Mouse (Mus musculus) bone marrow, adult 2 months (tissue): Measurements from ENCODE around the gene Lenep. TPM values are rescaled to one million over a fixed set of nuclear protein-coding genes. Genes with fewer than 3 reads are reported as not detected.
A peak's percentile ranks its signal among the peaks of the same experiment; 100 is the strongest.

ENCODE experiments used
- H3K27ac ChIP-seq: fragments of 200-500 bp; 2 replicates; pipeline ENCODE4 v1.5.1; 2012; ENCODE audit warnings: low read depth, mild to moderate bottlenecking, control low read depth, inconsistent platforms, low read length; ENCODE audit not compliant: control insufficient read depth, poor library complexity, insufficient read depth
- H3K4me1 ChIP-seq: fragments of 200-500 bp; 2 replicates; pipeline ENCODE4 v1.6.1; 2011; ENCODE audit warnings: low read length; ENCODE audit not compliant: control insufficient read depth, insufficient read depth
- H3K4me3 ChIP-seq: fragments of 200-500 bp; replicated peaks from 2 replicates; pipeline ENCODE3; 2011; ENCODE audit warnings: mild to moderate bottlenecking, low read depth, low read length, control low read depth; ENCODE audit not compliant: control insufficient read depth
- CTCF ChIP-seq: fragments of 200-500 bp; IDR thresholded peaks from 2 replicates; pipeline ENCODE4 v1.5.1; 2011; ENCODE audit warnings: low read length, control low read depth; ENCODE audit not compliant: control insufficient read depth, insufficient read depth
- POLR2A ChIP-seq: fragments of 200-500 bp; IDR thresholded peaks from 2 replicates; pipeline ENCODE4 v1.6.1; 2011; ENCODE audit warnings: low read depth, mild to moderate bottlenecking, control low read depth, low read length, borderline replicate concordance; ENCODE audit not compliant: control insufficient read depth
- WGBS: fragments of 180-500 bp; shearing (Covaris S2); methylation state at CpG from one replicate; pipeline ENCODE4 v1.1.7; 2018; 5-methylcytosine and 5-hydroxymethylcytosine counted together
- polyA plus RNA-seq: library from polyadenylated mRNA; stranded (reverse); fragments of >200 nt; gene quantifications from 2 replicates; pipeline ENCODE4 v1.2.4, GENCODE M21; 2011; ENCODE audit warnings: low replicate concordance; ENCODE audit not compliant: missing spikeins, insufficient read depth, insufficient read length

The Lenep gene
- polyA plus RNA-seq, 1 experiment = not detected

DNA sequence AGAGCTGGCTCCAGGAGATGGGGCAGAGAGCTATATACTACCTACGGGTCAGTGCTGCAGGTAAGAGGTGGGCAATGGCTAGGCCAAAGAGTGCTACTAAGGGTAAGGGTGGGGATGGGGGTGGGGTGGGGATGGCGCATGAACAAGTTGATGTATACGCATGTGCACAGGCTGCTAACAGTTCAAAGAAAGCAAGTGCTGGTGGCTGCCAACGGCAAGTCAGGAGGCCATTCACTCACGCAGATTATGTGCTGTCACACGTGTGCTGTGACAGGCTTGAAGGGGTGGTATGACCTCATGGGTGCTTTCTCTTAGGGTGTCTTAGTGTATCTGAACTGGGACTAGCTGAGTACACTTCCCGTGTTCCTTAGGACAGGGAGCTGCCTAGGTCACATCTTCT lies 1.3 kb downstream of the Lenep start:
- TF ChIP-seq POLR2A (no peak), CTCF (no peak)
- no peak overlapping the region for H3K27ac ChIP-seq
- WGBS = 89% methylated on average over 7 of the region's 7 CpGs
- no peak overlapping the region for H3K4me3 ChIP-seq
- no peaks in the 10 kb centered on the region for H3K4me1 ChIP-seq

DNA sequence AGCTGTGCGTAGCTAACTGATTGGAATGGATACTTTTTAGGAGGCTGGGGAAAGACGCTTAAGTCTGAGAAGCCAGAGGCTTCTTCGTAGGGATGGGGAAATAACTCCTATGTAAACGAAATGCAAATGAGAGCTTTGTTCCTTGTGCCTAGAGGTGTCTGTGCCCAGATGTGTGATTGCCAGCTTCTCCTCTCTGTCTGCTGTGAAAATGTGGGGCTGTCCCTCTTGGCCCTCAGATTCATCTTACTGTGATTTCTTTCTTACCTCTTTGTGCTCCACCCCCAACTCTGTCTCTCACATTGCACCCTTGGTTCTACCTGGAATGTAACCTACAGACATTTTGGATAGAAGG lies 6.0 kb downstream of the Lenep start:
- Histone ChIP-seq H3K4me3 (no peak overlapping the region), H3K27ac (no peak overlapping the region), H3K4me1 (no peaks in the 10 kb centered on the region)
- TF ChIP-seq CTCF (no peak), POLR2A (no peak)
- under 1% methylated on average over 4 of the region's 4 CpGs for WGBS

DNA sequence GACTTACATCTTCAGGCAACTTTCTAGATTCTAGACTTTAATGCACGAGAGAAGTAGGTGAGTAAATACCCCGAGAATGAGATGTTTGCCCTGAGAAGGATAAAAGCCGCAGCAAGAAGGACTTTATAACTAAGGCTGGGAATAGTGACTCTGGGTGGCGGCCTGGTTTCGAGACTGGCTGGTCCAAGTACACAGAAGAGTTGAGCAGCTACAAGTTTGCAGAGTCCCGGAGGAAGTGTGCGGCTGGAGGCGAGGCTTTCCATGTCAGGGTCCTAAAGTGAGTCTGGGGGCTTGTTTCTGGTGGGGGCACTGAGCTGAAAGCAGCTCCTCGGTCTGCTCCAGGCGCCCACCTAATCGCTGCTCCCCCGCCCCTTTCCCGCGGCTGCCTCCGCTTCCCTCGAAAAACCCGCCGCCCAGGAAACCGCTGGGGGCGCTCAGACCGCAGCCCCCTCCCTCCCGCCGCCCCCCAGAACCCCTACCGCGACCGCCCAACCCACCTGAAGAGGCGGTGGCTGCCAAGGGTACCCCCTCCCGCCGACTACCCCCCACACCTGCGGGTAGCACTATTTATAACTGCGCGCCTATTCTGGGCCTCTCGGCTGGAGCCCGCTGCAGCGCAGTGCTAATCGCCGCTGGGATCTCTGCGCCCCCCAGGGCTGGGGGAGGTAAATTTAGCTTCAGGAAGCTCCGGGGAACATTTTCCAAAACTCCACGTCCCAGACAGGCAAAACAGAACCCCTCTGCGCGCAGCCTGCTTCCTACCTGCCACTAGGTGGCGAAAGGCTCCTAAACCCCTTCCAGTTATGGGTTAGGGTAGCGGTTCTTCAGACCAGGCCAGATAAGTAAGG lies 6.6 kb downstream of the Lenep start:
- no peaks in the 10 kb centered on the region; the same call in 1 of the 2 replicates for H3K4me1 ChIP-seq
- WGBS = under 1% methylated on average over 43 of the region's 44 CpGs
- TF ChIP-seq CTCF (peak; percentile 87), POLR2A (no peak)
- peak overlapping the region; percentile 54 for H3K4me3 ChIP-seq
- no peak overlapping the region for H3K27ac ChIP-seq

DNA sequence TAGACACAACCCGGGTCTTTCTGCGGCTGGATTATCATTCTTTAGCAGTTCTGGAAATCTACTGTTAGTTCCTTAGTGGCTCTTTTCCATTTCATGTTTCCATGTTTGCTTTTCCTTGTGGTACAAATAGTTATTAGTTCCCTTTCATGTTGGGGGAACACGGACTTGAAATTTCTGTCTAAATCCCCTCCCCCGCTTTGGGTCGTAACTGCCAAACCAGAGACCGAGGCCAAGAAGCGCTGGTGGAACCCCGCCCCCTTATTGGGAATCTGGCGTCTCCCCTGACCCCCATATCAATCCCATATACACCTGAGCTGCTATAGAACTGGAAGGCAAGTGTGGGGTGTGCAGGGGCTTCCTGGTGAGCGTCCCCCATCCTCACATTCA lies 7.2 kb downstream of the Lenep start:
- TF ChIP-seq POLR2A (no peak), CTCF (no peak)
- WGBS = 4% methylated on average over 10 of the region's 10 CpGs
- Histone ChIP-seq H3K27ac (no peak overlapping the region), H3K4me1 (no peaks in the 10 kb centered on the region; the same call in 1 of the 2 replicates), H3K4me3 (peak overlapping the region; percentile 42)

DNA sequence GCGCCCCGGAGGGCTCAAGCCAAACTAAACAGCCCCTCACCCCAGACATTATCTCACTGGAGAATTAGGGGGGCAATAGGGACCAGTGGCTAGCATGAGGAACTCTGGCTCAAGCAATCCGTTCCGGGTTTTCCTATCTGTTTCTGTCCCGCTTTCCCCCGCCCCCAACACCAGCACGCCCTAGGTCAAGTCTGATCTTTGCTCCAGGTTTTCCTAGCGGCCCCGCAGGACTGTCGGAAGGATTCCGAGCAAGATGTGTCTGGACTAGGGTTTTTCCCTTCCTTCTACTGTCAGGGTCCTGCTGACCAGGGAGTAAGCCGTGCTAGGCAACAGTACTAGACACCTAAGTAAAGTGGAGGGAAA lies 7.7 kb downstream of the Lenep start:
- TF ChIP-seq CTCF (no peak), POLR2A (no peak)
- Histone ChIP-seq H3K4me1 (no peaks in the 10 kb centered on the region; the same call in 1 of the 2 replicates), H3K27ac (peak overlapping the region; percentile 87), H3K4me3 (peak overlapping the region; percentile 42)
- 2% methylated on average over 12 of the region's 12 CpGs for WGBS

DNA sequence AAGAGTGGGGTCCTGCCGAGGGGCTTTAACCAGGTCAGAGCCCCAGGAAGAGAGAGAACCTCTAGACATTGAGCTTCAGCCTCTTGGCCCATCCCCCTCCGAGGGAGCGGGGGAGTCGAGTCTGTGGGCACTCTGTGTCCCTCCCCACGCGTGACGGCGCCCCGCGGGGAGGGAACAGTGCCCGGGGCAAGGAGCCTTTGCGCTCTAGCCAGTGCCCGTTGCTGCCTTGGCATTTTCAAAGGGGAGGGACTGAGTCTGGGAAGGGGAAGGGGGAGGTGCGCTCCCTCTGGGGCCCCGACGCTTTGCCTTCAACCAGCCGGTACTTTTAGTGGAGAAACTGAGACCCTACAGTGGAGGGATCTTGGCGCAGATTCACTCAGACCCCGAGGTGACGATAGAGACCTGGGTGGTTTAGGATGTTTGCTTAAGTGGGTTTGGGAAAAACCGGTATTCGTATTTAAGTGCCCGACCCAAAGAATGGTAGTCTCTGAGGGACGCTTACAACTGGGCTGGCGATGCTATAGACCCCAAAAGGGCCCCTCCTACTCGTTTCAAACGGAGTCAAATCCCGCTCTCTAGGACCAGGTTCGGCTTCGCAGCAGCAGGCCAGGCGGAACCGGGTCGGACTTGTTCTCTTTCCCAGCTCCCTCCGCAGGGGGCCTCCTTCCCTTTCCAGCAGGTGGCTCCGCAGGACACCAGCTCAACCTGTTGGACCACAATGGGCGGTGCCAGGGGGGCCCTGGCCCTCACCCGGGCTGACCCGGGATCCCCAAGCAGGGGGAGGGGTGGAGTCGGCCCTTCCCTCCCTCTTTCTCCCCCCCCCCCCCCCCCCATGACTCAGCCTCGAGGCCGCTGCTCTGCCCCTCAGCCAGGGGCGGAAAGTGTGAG lies 8.3 kb downstream of the Lenep start, which contains the start of gene Zbtb7b:
Zbtb7b (minus strand) TSS at position 771 of the 888 bp plus-strand sequence.
- WGBS = under 1% methylated on average over 42 of the region's 42 CpGs
- Histone ChIP-seq H3K4me3 (peak within 1 kb of the TSS; percentile 75), H3K4me1 (no peaks in the 10 kb centered on the region; the same call in 1 of the 2 replicates), H3K27ac (peak within 1 kb of the TSS; percentile 87)
- TF ChIP-seq CTCF (peak; percentile 16; the same call in 1 of the 2 replicates), POLR2A (peak; percentile 58; the same call in 1 of the 2 replicates)

DNA sequence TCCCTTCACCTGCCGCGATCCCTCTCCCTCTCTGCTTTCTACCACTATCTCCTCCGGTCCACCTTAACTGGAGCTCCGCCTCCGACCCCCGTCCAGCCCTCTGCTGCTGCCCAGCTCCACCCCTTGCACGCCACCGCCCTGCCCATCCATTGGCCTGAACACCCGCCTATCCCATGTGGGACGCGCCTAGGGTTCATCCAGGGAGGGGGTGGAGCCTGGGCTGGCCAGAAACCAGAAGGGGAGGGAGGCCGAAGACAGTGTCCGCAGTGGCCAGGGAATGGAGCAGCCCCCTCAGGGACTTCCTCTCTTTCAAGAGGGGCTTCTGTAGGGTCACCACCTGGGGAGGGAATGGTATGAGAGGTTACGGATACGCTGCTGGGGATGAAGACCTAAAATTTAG lies 9.0 kb downstream of the Lenep start:
- TF ChIP-seq CTCF = no peak
- TF ChIP-seq POLR2A = peak; percentile 67
- peak overlapping the region; percentile 87 for H3K27ac ChIP-seq
- WGBS = under 1% methylated on average over 15 of the region's 15 CpGs
- H3K4me3 ChIP-seq = peak overlapping the region; percentile 75
- no peaks in the 10 kb centered on the region; the same call in 1 of the 2 replicates for H3K4me1 ChIP-seq

DNA sequence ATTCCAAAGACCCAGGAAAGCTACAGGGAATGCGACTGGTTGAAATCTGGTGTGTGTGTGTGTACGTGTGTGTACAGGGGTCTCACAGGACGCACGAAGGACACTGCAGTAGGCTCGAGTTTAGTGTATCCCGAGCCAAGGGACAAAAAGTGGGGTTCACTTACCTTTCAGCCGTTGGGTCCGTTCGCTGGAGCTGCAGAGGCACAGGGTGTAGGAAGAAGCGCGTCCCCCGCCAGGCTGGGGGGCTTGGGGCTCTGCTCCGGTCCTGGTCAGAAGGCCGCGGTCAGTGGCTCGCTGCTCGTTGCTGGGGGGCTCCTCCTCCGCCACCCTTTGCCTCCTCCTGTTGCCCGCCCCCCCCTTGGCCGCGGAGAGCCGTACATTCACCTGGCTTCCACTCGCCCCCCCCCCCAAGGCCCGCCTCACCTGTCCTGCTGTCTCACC lies 9.7 kb downstream of the Lenep start:
- 1% methylated on average over 19 of the region's 24 CpGs for WGBS
- Histone ChIP-seq H3K4me1 (no peaks in the 10 kb centered on the region; the same call in 1 of the 2 replicates), H3K4me3 (peak overlapping the region; percentile 70), H3K27ac (peak overlapping the region; percentile 71)
- TF ChIP-seq POLR2A (no peak), CTCF (no peak)
